Mouse (Mus musculus) heart, embryonic 16.5 days (tissue): ENCODE data around the gene Dnali1. TPM values are rescaled to one million over a fixed set of nuclear protein-coding genes. Genes with fewer than 3 reads are reported as not detected.

Source experiments
- ATAC-seq: fragments of 200-750 bp; cut with Nextera tagmentation; replicated peaks from 2 replicates; pipeline ENCODE4 v1.8.0; 2017; ENCODE audit warnings: moderate number of reproducible peaks; ENCODE audit not compliant: insufficient read depth, low FRiP score; ENCODE audit errors: extremely low read depth
- H3K27ac ChIP-seq: fragments of 300-500 bp; sonication (generic); 2 replicates; pipeline ENCODE4 v1.5.1; 2014; ENCODE audit warnings: mild to moderate bottlenecking, low read length, control low read depth, moderate library complexity
- H3K27me3 ChIP-seq: fragments of 300-500 bp; sonication (generic); 2 replicates; pipeline ENCODE4 v1.6.1; 2014; ENCODE audit warnings: low read length, mixed read lengths; ENCODE audit not compliant: control insufficient read depth, insufficient read depth
- H3K36me3 ChIP-seq: fragments of 300-500 bp; sonication (generic); 2 replicates; pipeline ENCODE4 v1.6.1; 2014; ENCODE audit not compliant: control insufficient read depth, insufficient read depth
- H3K4me1 ChIP-seq: fragments of 300-500 bp; sonication (generic); 2 replicates; pipeline ENCODE4 v1.6.1; 2014; ENCODE audit warnings: low read length, mixed read lengths; ENCODE audit not compliant: control insufficient read depth, insufficient read depth
- H3K4me2 ChIP-seq: fragments of 300-500 bp; sonication (generic); 2 replicates; pipeline ENCODE4 v1.6.1; 2014; ENCODE audit warnings: low read depth, mild to moderate bottlenecking, control low read depth, low read length
- H3K4me3 ChIP-seq: fragments of 300-500 bp; sonication (generic); 2 replicates; pipeline ENCODE4 v1.5.1; 2014; ENCODE audit warnings: mild to moderate bottlenecking, control low read depth, low read length
- H3K9ac ChIP-seq: fragments of 300-500 bp; sonication (generic); 2 replicates; pipeline ENCODE4 v1.6.1; 2014; ENCODE audit warnings: low read length, control low read depth
- H3K9me3 ChIP-seq: fragments of 300-500 bp; sonication (generic); replicated peaks from 2 replicates; pipeline ENCODE4 v1.6.1; 2016; ENCODE audit warnings: low read length; ENCODE audit not compliant: control insufficient read depth
- WGBS: fragments of 180-500 bp; shearing (Covaris S2); extraction: QIAGEN DNeasy Blood & Tissue Kit; methylation state at CpG from one replicate; pipeline ENCODE4 v1.1.7; 2014; 5-methylcytosine and 5-hydroxymethylcytosine counted together
- polyA plus RNA-seq: library from polyadenylated mRNA; unstranded; fragments of >200 nt; fragmentation: Nextera tagmentation; extraction: Ambion mirVana; gene quantifications from 2 replicates; pipeline ENCODE4 v1.2.1, GENCODE M21; 2015

Dnali1 gene
- polyA plus RNA-seq, 1 experiment from 2014 or later = 0.63 TPM

- Histone ChIP-seq H3K9ac (no peak within 1 kb of the TSS), H3K4me1 (no peaks in the 10 kb centered on the region)
- WGBS = 61% methylated on average over 10 of the region's 10 CpGs
Observed at GRCm38 (mm10) chr4:125015806-125016635, 49.5 kb downstream of the Dnali1 start, which contains the start of gene Gnl2. Gnl2 (plus strand) TSS chr4:125016585.

GRCm38 (mm10) chr4:125008712-125009111, 56.8 kb downstream of the Dnali1 start:
- Histone ChIP-seq H3K4me3 (no peak overlapping the region), H3K4me2 (no peak overlapping the region), H3K4me1 (no peaks in the 10 kb centered on the region), H3K27me3 (peaks cover 39% of the 10 kb centered on the region), H3K36me3 (no peaks in the 10 kb centered on the region), H3K27ac (no peak overlapping the region), H3K9ac (no peak overlapping the region), H3K9me3 (no peaks in the 10 kb centered on the region)
- WGBS = 59% methylated on average over 8 of the region's 8 CpGs
- no peak for ATAC-seq

More at GRCm38 (mm10) chr4:125015806-125016635, 49.5 kb downstream of the Dnali1 start, which contains the start of gene Gnl2:
- H3K4me2 ChIP-seq = no peak within 1 kb of the TSS
- H3K4me3 ChIP-seq = no peak within 1 kb of the TSS
- no peaks in the 10 kb centered on the region for H3K9me3 ChIP-seq
- no peak for ATAC-seq
- H3K36me3 ChIP-seq = no peaks in the 10 kb centered on the region
- no peak within 1 kb of the TSS for H3K27ac ChIP-seq
- peaks cover 4% of the 10 kb centered on the region for H3K27me3 ChIP-seq

- no peak for ATAC-seq
- no peaks in the 10 kb centered on the region for H3K4me1 ChIP-seq
- H3K4me3 ChIP-seq = no peak overlapping the region
- no peak overlapping the region for H3K9ac ChIP-seq
- WGBS = 58% methylated on average over 6 of the region's 6 CpGs
- no peak overlapping the region for H3K27ac ChIP-seq
- H3K9me3 ChIP-seq = no peaks in the 10 kb centered on the region
- no peak overlapping the region for H3K4me2 ChIP-seq
- H3K27me3 ChIP-seq = peaks cover 39% of the 10 kb centered on the region
- no peaks in the 10 kb centered on the region for H3K36me3 ChIP-seq
Observed at GRCm38 (mm10) chr4:125008220-125008619, 57.3 kb downstream of the Dnali1 start.

- Histone ChIP-seq H3K27ac (no peak overlapping the region), H3K27me3 (peaks cover 39% of the 10 kb centered on the region), H3K9me3 (no peaks in the 10 kb centered on the region), H3K36me3 (no peaks in the 10 kb centered on the region), H3K4me1 (no peaks in the 10 kb centered on the region), H3K4me3 (no peak overlapping the region), H3K4me2 (no peak overlapping the region), H3K9ac (no peak overlapping the region)
- 49% methylated on average over 15 of the region's 15 CpGs for WGBS
- no peak for ATAC-seq
Observed at GRCm38 (mm10) chr4:125007460-125007859, 58.0 kb downstream of the Dnali1 start.

Other genes with a start within 250 kb of the Dnali1 start
- 22.3 and 22.6 TPM in 2 replicates for gene Yrdc, start 215.0 kb downstream of the Dnali1 start, polyA plus RNA-seq
- gene 1110065P20Rik, start 214.5 kb downstream of the Dnali1 start, polyA plus RNA-seq = 40.0 and 40.8 TPM in 2 replicates
- gene Maneal, start 203.5 kb downstream of the Dnali1 start, polyA plus RNA-seq = 0.07 and 0.29 TPM in 2 replicates
- gene Epha10, start 184.8 kb downstream of the Dnali1 start, polyA plus RNA-seq = 0.03 TPM in 1 of 2 replicates, not detected in the other
- gene 9930104L06Rik, start 128.7 kb downstream of the Dnali1 start, polyA plus RNA-seq = 8.8 and 10.3 TPM in 2 replicates
- 117 and 122 TPM in 2 replicates for gene Cdca8, start 126.4 kb downstream of the Dnali1 start, polyA plus RNA-seq
- gene Rspo1, start 79.3 kb downstream of the Dnali1 start, polyA plus RNA-seq = 5.5 and 5.9 TPM in 2 replicates
- gene Gnl2, start 49.1 kb downstream of the Dnali1 start, polyA plus RNA-seq = 59.7 and 66.2 TPM in 2 replicates
- 18.5 and 19.0 TPM in 2 replicates for gene Snip1, start 969 bp upstream of the Dnali1 start, polyA plus RNA-seq
- 37.0 and 40.5 TPM in 2 replicates for gene Meaf6, start 19.4 kb upstream of the Dnali1 start, polyA plus RNA-seq
- 0.69 and 1.6 TPM in 2 replicates for gene Zc3h12a, start 62.1 kb upstream of the Dnali1 start, polyA plus RNA-seq